Mouse (Mus musculus) limb, embryonic 11.5 days (tissue): ENCODE data around the gene Il21r. TPM values are rescaled to one million over a fixed set of nuclear protein-coding genes. Genes with fewer than 3 reads are reported as not detected.
A peak's percentile ranks its signal among the peaks of the same experiment; 100 is the strongest.

Source experiments
- ATAC-seq: fragments of 200-750 bp; cut with Nextera tagmentation; 2 replicates; pipeline ENCODE4 v1.8.0; 2017; ENCODE audit warnings: low read depth; ENCODE audit not compliant: insufficient number of reproducible peaks, low FRiP score, low TSS enrichment
- DNase-seq: peaks from one replicate; pipeline ENCODE4 v3.0.0-alpha.2; 2015; ENCODE audit warnings: low spot score
- H3K27ac ChIP-seq: fragments of 300-500 bp; sonication (generic); replicated peaks from 2 replicates; pipeline ENCODE4 v1.5.1; 2014; ENCODE audit warnings: low read depth, mild to moderate bottlenecking, low read length
- H3K27me3 ChIP-seq: fragments of 300-500 bp; sonication (generic); 2 replicates; pipeline ENCODE4 v1.6.1; 2014; ENCODE audit warnings: mild to moderate bottlenecking, low read length, mixed read lengths; ENCODE audit not compliant: control insufficient read depth, insufficient read depth
- H3K36me3 ChIP-seq: fragments of 300-500 bp; sonication (generic); 2 replicates; pipeline ENCODE4 v1.6.1; 2014; ENCODE audit warnings: mild to moderate bottlenecking, low read length, moderate library complexity, mixed read lengths; ENCODE audit not compliant: control insufficient read depth, insufficient read depth
- H3K4me1 ChIP-seq: fragments of 300-500 bp; sonication (generic); 2 replicates; pipeline ENCODE4 v1.6.1; 2014; ENCODE audit warnings: low read length, mixed read lengths; ENCODE audit not compliant: control insufficient read depth, insufficient read depth
- H3K4me2 ChIP-seq: fragments of 300-500 bp; sonication (generic); 2 replicates; pipeline ENCODE4 v1.6.1; 2014; ENCODE audit warnings: low read depth, mild to moderate bottlenecking, moderate library complexity; ENCODE audit not compliant: severe bottlenecking
- H3K4me3 ChIP-seq: fragments of 300-500 bp; sonication (generic); 2 replicates; pipeline ENCODE4 v1.5.1; 2014; ENCODE audit warnings: low read depth, low read length
- H3K9ac ChIP-seq: fragments of 300-500 bp; sonication (generic); 2 replicates; pipeline ENCODE4 v1.6.1; 2014; ENCODE audit warnings: mild to moderate bottlenecking, low read length
- H3K9me3 ChIP-seq: fragments of 300-500 bp; sonication (generic); 2 replicates; pipeline ENCODE4 v1.6.1; 2016; ENCODE audit warnings: low read length; ENCODE audit not compliant: control insufficient read depth
- WGBS: fragments of 180-500 bp; shearing (Covaris S2); extraction: QIAGEN DNeasy Blood & Tissue Kit; methylation state at CpG from one replicate; pipeline ENCODE4 v1.1.7; 2014; 5-methylcytosine and 5-hydroxymethylcytosine counted together
- polyA plus RNA-seq: library from polyadenylated mRNA; unstranded; fragments of >200 nt; fragmentation: Nextera tagmentation; extraction: Ambion mirVana; gene quantifications from 2 replicates; pipeline ENCODE4 v1.2.1, GENCODE M21; 2014

Gene Il21r
- polyA plus RNA-seq, 1 experiment from 2014 or later: 0.20 TPM

DNA sequence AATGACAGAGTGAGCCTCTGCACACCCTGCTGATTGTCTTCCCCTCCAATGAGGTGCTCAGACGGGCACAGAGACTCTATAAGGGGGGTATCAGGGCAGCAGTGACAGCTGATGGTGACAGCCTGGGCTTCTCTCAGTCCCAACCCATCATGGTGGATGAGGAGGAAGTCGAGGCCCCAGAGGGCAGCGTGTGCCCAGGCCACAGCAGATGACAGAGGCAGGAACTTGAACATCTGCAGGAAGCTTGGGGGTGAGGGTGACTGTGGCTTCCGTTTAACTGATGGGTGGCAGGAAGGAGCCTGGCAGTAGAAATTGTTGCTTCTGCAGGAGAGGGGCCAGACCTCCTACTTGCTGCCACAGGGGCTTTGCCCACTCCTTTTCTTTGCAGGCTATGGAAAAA is 27.1 kb downstream of the Il21r start:
- Histone ChIP-seq H3K9ac (no peak overlapping the region), H3K27ac (no peak overlapping the region), H3K36me3 (no peaks in the 10 kb centered on the region), H3K4me1 (peaks cover 3% of the 10 kb centered on the region; the same call in 1 of the 2 replicates), H3K9me3 (no peaks in the 10 kb centered on the region), H3K27me3 (no peaks in the 10 kb centered on the region), H3K4me2 (no peak overlapping the region), H3K4me3 (no peak overlapping the region)
- no peak for DNase-seq
- no peak for ATAC-seq
- WGBS: 69% methylated on average over 4 of the region's 4 CpGs

GRCm38 (mm10) chr7:125630989-125631388 is 27.8 kb downstream of the Il21r start:
- no peak overlapping the region for H3K27ac ChIP-seq
- no peaks in the 10 kb centered on the region for H3K36me3 ChIP-seq
- H3K4me3 ChIP-seq: no peak overlapping the region
- 72% methylated on average over 3 of the region's 3 CpGs for WGBS
- H3K4me2 ChIP-seq: no peak overlapping the region
- no peak overlapping the region for H3K9ac ChIP-seq
- H3K27me3 ChIP-seq: no peaks in the 10 kb centered on the region
- DNase-seq (no peak), ATAC-seq (no peak)
- no peaks in the 10 kb centered on the region for H3K9me3 ChIP-seq
- peaks cover 3% of the 10 kb centered on the region; the same call in 1 of the 2 replicates for H3K4me1 ChIP-seq

GRCm38 (mm10) chr7:125637220-125638140 is 34.3 kb downstream of the Il21r start:
- H3K27me3 ChIP-seq: no peaks in the 10 kb centered on the region
- WGBS: 82% methylated on average over 8 of the region's 8 CpGs
- 0 out of 2 replicates have a peak, but pooled peaks cover 2% of the 10 kb centered on the region for H3K4me1 ChIP-seq
- ATAC-seq: no peak
- H3K4me2 ChIP-seq: no peak overlapping the region
- H3K9ac ChIP-seq: 0 out of 2 replicates have a peak overlapping the region, but pooled peaks have one; percentile 27
- peaks cover 12% of the 10 kb centered on the region for H3K36me3 ChIP-seq
- H3K4me3 ChIP-seq: no peak overlapping the region
- H3K27ac ChIP-seq: no peak overlapping the region
- DNase-seq: no peak
- H3K9me3 ChIP-seq: no peaks in the 10 kb centered on the region

DNA sequence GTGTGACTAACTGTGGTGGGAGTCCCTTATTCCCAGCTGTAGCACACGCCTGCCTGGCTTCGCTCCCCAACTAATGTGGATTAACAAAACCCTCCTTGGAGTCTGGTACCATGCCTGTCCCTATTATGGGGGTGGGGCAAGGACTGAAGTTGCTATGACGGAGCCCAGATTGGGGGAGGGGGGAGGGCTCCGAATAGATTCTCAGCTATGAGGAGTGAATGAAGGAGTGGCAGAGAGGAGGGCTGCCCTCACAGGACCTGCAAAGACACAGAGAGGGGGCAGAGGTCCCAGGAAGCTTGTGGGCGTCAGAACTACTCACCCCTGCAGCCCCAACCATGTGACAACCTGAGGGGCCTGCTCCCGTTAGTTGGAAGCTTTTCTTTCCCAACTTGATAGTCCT is 35.1 kb downstream of the Il21r start:
- no peaks in the 10 kb centered on the region for H3K27me3 ChIP-seq
- no peak overlapping the region for H3K4me2 ChIP-seq
- H3K27ac ChIP-seq: no peak overlapping the region
- H3K4me1 ChIP-seq: 0 out of 2 replicates have a peak, but pooled peaks cover 2% of the 10 kb centered on the region
- no peak for DNase-seq
- no peak overlapping the region for H3K4me3 ChIP-seq
- H3K9me3 ChIP-seq: no peaks in the 10 kb centered on the region
- 0 out of 2 replicates have a peak, but pooled peaks have one; percentile 13 for ATAC-seq
- 88% methylated on average over 6 of the region's 6 CpGs for WGBS
- H3K36me3 ChIP-seq: peaks cover 14% of the 10 kb centered on the region
- no peak overlapping the region for H3K9ac ChIP-seq

DNA sequence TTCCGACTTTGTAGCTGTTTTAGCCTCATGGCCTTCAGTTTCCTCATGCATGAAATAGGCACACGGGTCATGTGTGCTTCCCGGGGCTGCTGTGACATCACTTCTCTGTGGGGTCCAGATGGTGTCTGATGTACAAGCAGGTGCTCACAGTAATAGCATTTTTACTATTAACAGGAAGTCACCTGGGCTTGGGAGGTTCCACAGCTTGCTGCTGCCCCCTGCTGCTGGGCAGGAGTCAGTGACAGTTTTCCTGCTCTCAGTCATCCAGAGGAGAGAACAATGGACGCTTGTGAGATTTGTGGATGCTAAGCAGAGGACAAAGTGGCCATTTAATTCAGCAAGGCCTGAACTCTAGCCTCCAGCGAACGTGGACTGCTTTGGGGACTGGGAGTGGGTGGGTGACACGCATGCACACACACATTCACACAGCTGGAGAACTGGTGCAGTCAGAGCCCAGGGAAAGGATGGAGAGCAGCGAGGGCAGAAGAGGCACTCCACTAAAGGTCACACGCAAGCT is 35.7 kb downstream of the Il21r start:
- Histone ChIP-seq H3K4me2 (no peak overlapping the region), H3K27me3 (no peaks in the 10 kb centered on the region), H3K9me3 (no peaks in the 10 kb centered on the region), H3K4me3 (no peak overlapping the region), H3K4me1 (0 out of 2 replicates have a peak, but pooled peaks cover 2% of the 10 kb centered on the region), H3K27ac (peak overlapping the region; percentile 51; the same call in 1 of the 2 replicates), H3K9ac (no peak overlapping the region), H3K36me3 (peaks cover 18% of the 10 kb centered on the region)
- peak; percentile 81 for DNase-seq
- 56% methylated on average over 9 of the region's 9 CpGs for WGBS
- peak; percentile 74 for ATAC-seq

DNA sequence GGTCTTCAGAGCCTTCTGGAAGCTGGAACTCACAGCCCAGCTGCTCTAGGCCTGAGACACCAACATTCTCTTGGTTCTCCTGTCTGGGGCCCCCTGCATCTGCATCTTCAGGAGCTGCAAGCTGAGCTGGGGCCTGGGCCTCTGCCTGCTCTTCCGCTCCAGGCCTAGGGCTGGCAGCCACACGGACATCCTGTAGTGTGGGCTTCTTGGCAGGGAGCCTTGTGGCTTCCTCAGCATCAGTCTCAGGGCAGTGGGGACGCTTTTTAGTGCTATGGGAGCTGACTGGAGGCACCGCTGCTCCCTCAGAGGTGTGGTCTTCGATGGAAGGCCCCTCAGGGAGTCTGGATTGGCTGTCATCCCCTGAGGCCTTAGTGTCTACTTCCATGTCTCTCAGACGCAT is 40.7 kb downstream of the Il21r start:
- ATAC-seq: no peak
- no peak overlapping the region for H3K9ac ChIP-seq
- no peak overlapping the region for H3K4me3 ChIP-seq
- no peak for DNase-seq
- H3K27me3 ChIP-seq: no peaks in the 10 kb centered on the region
- no peak overlapping the region for H3K4me2 ChIP-seq
- H3K36me3 ChIP-seq: peaks cover 39% of the 10 kb centered on the region
- no peaks in the 10 kb centered on the region for H3K9me3 ChIP-seq
- 93% methylated on average over 6 of the region's 6 CpGs for WGBS
- no peak overlapping the region for H3K27ac ChIP-seq
- 0 out of 2 replicates have a peak, but pooled peaks cover 2% of the 10 kb centered on the region for H3K4me1 ChIP-seq

- no peaks in the 10 kb centered on the region for H3K4me1 ChIP-seq
- H3K27ac ChIP-seq: no peak overlapping the region
- H3K9ac ChIP-seq: no peak overlapping the region
- ATAC-seq (no peak), DNase-seq (no peak)
- H3K4me2 ChIP-seq: no peak overlapping the region
- no peaks in the 10 kb centered on the region for H3K9me3 ChIP-seq
- peaks cover 39% of the 10 kb centered on the region for H3K36me3 ChIP-seq
- no peaks in the 10 kb centered on the region for H3K27me3 ChIP-seq
- no peak overlapping the region for H3K4me3 ChIP-seq
- 94% methylated on average over 7 of the region's 7 CpGs for WGBS
Measured at GRCm38 (mm10) chr7:125645413-125645812, 42.2 kb downstream of the Il21r start.

GRCm38 (mm10) chr7:125649013-125649412 is 45.8 kb downstream of the Il21r start:
- Histone ChIP-seq H3K36me3 (peaks cover 28% of the 10 kb centered on the region), H3K27ac (no peak overlapping the region), H3K27me3 (no peaks in the 10 kb centered on the region), H3K4me2 (no peak overlapping the region), H3K9ac (no peak overlapping the region), H3K4me3 (no peak overlapping the region), H3K4me1 (no peaks in the 10 kb centered on the region), H3K9me3 (no peaks in the 10 kb centered on the region)
- ATAC-seq: no peak
- 96% methylated on average over 1 of the region's 1 CpGs for WGBS
- DNase-seq: no peak
